Mouse (Mus musculus) monocyte, adult 5-6 weeks (primary cell): ENCODE results near the gene Coq6. TPM values are rescaled to one million over a fixed set of nuclear protein-coding genes. Genes with fewer than 3 reads are reported as not detected.
"Not testable (repeated sequence)": the region's sequence is repeated elsewhere in the genome, so short reads cannot be mapped to it uniquely, and the experiment has no call there.

Experiments
- ATAC-seq: fragments of 153-309, 156-312 bp; replicated peaks from 2 replicates; pipeline ENCODE4 v1.8.0; 2017; ENCODE audit warnings: mild to moderate bottlenecking; ENCODE audit not compliant: low TSS enrichment, insufficient number of reproducible peaks, severe bottlenecking, poor library complexity, low FRiP score
- total RNA-seq: library from RNA; stranded (forward); fragments of 200-1000, 200-491, 200-594 nt; gene quantifications from 3 replicates; pipeline ENCODE4 v1.2.3, GENCODE M21; 2017

The Coq6 gene
- 5.7 to 9.8 TPM (median 8.6 TPM) in 3 replicates for total RNA-seq

DNA sequence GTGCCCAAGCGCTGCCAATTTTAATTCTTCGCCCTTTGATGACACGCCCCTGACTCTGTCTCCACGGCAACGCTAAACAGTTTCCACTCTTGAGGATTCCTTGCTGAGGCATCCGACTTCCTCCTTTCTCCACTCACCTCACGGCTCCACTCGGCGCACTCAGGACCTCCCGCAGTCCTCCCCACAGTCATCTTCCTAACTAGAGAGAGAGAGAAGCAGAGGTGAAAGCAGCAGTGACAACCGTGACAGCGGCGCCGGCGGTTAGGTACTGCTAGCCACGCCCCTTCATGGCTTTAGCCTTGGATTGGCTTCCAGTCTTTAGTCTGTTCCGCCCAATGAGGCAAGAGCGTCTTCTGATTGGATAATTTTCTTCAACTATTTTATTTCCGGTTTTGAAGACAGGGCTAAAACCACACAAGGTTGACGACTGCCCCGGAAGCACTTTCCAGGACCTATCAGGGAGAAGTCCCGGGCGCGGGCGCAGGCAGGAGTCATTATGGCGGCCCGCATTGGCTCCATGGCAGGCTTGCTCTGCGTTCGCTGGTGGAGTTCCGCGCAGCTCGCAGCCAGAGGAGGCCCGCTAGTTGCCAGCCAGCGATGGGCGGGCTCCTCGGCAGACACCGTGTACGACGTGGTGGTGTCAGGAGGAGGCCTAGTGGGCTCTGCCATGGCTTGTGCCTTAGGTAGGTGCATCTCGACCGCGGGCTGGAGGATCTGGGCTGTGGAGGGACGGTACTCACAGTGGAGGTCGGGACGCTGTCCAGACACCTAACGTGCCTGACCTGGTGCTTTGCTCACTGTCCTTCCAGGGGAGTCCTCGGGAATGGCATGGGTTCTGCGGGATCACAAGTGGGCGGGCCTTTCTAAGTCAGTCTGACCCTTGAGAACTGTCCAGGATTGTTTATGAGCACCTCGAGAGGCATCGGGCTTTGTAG lies at the start of gene Coq6, which contains the start of gene Fam161b:
Gene Coq6, plus strand, starts transcription at position 103 of the 935 bp plus-strand sequence.
Gene Fam161b, minus strand, starts transcription at position 279 of the 935 bp plus-strand sequence.
- peak; percentile 96 for ATAC-seq

DNA sequence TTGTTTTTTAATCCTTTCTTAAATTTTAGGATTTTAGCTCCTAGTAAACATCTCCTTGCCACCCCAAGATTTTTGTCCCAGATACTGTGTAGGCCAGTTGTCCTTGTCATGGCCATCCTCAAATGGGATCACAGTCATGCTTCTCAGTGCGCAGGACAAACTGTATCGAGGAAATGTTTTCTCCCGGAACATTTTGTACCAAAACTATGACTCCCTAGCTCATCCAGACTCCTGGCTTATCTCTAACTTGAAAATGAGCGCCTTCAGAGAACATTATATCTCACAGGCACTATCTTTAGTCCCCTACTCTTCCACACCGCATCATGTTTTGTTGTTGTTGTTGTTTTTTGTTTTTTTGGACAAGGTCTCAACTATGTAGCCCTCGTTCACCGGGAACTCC lies 45.5 kb upstream of the Coq6 start:
- ATAC-seq: no peak

DNA sequence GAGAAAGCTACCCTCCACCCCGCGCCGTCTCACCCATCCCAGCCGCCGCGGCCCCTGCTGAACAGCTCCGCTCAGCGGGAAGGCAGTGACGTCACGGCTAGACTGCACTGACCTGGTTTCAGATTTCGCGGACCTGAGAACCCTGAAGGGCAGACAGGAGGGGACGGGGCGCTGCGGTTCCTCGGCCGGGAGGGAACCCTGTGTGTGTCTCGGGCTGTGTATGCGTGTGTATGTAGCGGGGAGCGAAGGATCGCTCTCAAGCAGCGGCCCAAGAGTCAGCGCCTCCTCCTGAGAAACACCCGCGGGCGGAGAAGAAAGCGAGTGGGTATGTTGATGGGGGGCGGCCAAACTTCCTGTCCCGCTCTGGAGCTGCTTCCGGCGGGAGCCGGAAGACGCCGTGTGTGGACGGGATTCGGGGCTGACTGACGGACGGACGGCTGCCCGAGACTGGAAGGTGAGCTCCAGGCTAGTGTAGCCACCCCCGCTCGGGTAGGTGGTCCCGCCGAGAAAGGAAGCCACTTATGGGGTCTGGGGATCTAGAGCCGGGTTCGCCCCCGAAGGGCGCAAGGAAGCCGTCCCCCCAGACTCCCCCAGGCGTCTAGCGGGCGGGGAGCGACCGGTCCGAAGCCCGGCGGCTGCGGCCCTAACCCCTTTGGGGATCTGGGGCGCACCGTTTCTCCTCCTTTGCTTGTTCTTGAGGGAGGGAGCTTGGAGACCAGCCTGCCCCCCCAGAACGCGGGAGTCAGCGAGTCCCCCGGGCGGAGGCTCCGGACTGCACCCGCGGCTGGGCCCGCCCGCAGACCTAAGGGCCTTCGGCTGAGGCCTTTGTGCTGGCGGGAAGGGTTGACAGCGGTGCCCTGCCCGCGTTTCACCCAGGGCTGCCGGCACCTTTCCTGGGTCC lies 44.5 kb upstream of the Coq6 start, which contains the start of gene Zfp410:
Gene Zfp410, plus strand, starts transcription at position 132 of the 901 bp plus-strand sequence.
- ATAC-seq: peak; percentile 63

DNA sequence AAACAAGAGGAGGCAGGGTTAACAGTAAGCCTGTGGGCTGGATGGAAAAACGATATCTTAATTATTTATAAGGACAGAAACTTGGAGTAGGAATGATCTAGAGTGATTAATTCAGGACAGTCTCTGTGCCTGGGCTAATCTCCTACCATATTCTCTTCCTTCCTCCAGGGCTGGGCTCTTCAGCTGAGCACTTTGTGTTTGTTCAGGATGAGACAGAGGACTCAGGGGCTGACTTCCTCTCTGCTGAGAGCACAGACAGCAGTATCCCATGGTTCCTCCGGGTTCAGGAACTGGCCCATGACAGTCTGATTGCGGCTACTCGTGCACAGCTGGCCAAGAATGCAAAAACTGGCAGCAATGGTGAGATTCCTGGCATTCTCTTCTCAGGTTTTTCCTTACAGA lies 34.3 kb upstream of the Coq6 start:
- no peak for ATAC-seq

DNA sequence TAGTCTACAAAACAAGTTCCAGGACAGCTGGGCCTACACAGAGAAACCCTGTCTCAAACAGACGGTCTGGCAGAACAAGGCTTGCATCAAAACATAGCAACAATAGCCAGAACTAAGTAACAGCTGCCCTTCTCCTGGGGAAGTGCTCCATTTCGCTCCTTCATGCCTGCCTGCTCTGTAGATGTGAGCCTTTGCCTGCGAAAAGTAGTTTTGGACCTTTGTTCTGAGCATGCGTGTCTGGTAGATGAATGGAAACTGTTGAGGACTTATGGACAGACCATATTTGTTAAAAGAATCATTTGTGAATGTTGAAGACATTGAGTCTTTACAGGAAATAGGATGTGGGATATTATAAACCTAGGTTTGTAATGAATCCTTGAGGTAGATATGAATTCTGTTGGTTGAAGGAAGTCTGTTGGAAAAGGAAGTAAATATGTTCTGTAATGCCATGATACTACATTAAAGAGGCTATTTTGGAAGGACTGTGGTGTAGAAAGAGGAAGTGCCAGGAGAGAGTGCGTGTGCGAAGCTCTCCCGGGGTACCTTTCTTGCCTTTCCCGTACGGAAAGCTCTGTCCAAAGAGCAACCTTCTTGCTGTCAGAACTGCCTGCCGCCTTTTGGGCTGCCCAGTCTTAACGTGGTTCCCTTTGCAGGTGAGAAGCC lies 24.4 kb upstream of the Coq6 start:
- ATAC-seq: peak; percentile 62

DNA sequence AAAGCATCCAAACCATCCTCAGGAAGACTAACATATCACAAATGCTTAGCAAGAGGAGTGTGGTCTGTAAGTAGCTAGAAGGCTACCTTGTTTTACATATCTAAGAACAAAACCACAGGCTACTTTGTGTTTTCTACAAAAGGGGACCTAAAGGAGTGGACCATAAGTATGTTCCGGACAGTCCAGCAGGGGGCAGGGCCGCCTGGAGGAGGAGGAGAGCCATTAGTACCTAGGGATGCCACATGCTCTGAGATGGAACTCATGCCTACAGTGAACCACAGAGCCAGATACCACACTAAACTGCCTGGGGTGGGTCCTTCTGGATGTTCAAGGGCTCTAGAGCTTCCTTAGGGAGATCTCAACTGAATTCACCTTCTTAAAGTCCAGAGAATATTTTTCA lies 14.3 kb upstream of the Coq6 start:
- no peak for ATAC-seq

DNA sequence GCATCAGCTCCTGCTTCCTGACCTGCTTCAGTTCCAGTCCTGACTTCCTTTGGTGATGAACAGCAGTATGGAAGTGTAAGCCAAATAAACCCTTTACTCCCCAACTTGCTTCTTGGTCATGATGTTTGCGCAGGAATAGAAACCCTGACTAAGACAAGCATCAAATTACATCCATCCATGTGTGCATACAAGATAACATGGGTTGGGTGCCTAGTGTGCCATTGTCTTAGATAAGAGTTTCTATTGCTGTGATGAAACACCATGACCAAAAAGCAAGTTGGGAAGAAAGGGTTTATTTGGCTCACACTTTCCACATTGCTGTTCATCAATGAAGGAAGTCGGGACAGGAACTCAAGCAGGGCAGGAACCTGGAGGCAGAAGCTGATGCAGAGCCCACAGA lies 2.8 kb upstream of the Coq6 start:
- ATAC-seq: not testable (repeated sequence)

DNA sequence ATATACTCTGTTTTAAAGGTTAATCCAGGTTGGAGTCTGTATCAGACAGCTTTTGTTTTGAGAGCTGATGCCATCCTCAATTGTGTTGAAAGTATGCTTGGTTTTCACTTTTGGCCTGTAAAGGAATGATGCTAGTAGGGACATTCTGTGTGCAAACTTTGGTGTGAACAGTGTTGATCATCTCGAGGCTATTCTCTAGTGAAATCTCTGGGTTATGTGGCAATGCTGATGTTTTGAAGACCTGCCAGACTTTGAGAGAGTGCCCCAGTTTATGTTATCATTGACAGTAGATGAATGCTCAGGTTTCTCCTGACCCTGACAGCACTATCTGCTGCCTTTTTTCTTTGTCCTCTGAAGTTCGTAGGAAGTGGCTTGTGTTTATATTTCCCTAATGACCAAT lies 1.4 kb downstream of the Coq6 start:
- ATAC-seq: no peak

DNA sequence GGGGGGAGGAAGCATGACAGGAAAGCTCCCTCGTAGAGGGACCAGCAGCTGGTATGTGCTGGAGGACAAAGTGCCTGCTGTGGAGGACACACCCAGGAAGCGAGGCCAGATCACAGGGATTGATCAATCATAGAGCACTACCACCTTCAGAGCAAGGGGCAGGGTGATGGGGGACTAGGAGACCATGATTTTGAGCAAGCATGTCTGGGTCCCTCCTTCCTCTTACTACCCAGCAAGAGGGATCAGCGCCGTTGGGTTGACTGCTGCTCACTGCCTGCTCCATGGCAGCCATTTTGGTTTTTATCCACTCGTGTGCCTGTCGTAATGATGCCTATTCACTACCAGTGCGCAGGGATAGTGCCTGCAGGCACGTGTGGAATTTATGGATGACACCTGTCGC lies 2.8 kb downstream of the Coq6 start:
- no peak for ATAC-seq

DNA sequence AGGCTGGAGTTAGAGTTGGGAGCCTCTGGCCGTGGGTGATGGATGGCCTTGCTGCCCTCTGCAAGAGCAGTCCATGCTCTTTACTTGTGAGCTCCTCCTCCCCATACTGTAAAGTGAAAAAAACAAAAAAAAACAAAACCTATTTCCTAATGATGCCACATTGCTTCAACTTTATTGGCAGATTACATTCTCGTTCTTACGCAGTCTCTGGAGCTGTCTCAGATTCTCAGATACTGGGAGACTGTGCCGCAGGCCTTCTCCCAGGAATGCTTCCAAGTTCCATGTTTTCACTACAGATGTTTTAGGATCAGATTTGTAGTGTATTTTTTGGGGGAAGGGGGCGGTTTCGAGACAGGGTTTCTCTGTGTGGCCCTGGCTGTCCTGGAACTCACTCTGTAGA lies 3.7 kb downstream of the Coq6 start:
- no peak for ATAC-seq

DNA sequence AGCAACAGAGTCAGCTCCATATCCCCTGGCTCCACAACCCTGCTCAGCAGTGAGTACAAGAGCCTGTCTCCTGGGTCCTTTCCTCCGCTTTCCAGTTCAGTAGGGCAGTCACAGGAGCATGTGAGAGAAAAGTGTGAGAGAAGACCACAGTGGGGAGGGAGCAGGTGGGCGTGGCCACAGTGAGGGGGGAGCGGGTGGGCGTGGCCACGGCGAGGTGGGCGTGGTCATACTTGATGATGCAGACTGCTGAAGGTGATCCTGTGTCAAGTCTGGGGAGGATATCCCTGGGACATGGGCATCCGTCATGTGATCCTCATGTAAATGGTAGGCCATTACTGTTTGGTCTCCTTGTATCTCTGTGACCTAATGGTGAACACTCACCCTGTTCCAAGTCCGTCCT lies 5.5 kb downstream of the Coq6 start:
- no peak for ATAC-seq

DNA sequence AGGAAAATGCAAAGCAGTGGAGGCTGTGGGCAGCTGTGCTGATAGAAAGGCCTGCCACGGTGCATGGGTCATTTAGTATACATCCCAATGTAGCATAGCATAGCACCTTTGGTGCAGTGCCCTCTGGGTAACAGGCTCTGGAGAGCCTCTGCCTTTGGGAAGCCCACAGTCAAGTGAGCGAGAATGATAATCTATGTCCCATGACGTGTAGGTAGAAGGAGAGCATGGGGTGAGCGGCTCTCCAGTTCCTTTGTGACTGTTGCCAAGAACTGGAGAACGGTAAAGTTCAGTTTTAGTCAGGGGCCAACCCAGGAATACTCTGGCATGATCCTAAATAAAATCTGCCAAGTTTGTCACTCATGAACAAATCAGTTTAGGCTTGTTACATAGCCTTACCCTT lies 10.2 kb downstream of the Coq6 start:
- no peak for ATAC-seq

DNA sequence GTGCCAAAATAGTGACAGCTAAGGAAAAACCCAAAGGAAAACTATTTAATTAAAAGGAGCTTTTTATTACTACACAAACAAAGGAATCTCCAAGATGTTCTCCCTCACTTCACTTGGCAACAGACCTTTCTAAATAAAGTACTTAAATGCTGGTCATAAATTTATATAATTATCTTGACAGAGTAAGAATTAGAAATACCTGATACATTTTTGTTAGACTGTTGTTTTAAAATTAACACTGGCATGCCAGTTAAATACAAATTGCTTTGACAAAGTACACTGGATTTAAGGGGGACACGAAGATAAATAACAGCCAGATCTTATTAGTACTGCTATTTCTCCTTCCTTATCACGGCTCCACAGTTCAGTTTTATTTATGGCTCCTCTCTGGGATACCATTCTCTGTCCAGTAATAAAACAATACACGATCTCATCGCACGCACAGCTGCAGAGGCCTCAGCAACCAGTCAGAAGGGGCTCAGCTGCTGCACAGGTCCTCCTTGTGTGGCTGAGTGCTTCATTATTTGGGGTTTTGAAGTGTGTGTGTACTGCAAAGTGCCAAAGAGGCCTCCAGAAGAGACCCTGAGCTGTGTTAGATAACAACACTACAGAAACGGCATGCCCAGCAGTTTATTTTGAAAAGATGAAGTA lies 12.5 kb downstream of the Coq6 start:
- ATAC-seq: no peak

DNA sequence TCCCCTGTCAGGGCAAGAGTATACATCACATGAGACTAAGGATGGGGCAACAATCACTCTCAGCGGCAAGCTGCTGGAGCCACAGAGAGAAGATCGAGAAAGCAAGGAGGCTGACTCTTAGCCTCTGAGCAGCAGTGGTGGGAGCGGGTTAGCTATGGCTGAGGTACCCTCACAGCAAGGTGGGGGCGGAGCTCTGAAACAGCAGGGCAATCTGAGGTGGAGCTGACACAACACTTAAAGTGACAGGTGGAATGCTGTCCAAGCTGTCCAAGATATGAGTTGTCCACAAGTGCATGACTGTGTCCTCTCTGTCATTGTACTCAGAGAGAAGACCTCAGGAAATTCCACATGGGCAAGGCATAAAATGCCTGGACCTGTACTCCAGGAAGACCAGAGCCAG lies 20.9 kb downstream of the Coq6 start:
- ATAC-seq: no peak

DNA sequence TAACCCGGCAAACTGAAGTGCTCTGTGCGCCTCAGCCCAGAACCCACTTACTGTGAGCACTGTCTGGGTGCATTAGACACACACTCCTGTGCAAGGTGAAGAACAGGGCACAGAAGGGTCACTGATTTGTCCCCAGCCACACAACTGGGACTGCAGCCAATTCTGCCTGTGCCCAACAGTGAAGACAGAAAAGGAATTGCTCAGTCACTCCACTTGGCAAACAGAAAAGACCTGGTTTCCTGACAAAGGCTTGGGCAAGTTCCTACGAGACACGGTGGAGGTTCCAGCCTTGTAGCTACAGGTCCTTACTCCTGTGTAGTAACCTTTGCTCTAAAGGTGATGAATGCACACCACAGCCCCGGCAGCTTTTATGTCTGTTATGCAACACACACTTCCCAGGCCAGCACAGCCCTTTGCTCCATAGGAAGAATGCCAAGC lies 23.2 kb downstream of the Coq6 start:
- ATAC-seq: no peak

DNA sequence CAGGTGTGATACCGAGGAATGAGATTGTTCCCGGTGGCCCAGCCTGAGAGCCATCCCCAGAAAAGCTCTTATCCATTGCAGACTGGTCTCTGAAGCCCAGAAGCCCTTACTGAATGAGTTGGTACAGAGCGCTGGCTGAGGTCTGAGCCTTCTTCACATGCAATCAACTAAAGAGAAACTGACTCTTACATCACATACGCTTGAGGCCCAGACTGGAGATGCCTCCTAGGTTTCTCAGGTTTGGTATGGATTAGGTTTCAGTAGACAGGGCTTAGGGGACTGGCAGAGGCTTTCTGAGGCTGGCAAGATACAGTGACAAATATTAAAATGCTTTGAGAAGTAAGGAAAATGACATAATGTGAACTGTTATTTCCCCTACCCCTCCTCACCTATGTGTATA lies 24.0 kb downstream of the Coq6 start:
- no peak for ATAC-seq

DNA sequence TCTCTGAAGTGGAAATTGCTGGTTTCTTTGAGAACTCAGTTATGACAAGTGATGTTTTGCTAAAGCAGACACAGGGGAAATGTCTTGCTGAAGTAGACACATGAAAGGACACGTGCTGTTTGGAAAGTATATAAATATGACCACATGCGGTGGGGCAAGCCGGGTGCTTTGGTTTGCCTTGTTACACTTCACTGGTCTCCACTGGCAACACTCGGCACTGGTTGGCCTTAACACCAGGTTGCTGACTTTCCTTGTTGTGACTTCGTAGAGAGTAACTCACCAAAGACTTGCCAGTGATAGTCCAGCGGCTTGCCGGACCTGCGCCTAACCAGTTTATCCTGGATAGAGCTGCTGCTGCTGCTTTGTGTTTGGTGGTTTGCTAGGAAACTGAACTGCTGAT lies 26.6 kb downstream of the Coq6 start:
- no peak for ATAC-seq

DNA sequence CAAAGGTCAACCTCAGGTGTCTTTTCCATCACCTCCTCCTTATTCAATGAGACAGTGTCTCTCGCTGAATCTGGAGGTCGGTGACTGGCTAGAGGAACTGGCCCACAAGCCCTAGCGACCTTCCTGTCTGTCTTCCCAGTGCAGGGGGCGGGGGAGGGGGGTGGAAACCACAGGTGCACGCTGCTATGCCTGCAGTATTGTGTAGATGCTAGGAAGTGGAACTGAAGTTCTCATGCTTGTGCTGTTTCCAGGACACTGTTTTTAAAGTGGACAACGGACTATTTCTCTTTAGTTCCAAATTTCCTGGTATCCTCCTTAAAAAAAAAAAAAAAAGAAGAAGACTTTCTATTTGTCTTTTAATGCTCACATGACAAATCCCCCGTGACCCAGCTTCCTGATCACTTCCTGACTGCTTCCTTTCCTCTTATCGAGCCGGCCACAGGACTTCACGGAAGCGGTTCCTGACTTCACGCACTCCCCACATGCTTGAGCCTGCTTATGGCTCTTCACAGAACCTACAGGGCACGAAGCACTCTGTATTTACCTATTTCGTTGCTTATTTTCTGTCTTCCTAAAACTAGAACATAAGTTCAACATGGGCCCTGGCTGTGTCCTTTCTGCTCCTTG lies 27.4 kb downstream of the Coq6 start:
- 0 out of 2 replicates have a peak, but pooled peaks have one; percentile 46 for ATAC-seq
